In the genomic region with DNA sequence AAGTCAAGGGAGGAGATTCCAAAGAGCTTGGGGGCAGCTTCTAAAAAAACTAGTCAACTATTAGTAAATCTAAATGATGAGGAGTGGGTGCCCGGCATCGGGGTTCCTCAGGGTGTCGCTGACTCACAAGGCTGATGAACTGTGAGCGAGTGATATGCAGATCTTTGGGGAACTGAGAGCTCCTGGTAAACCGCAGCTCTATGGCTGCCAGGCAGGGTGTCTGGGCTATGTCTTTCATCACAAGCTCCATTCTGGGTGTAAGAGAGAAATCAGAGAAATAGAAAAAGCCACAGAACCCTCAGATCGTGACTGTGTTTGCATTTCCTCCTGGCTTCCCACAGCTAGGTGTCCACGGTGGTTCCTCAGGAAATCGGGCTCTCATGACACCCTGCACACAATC, we compare ENCODE assay signal across 12 mouse cellular contexts. TPM values are rescaled to one million over a fixed set of nuclear protein-coding genes. Genes with fewer than 3 reads are reported as not detected.
DNase-seq lines count a peak whose midpoint lies in the region; ATAC-seq lines count a peak whose summit lies in the region.
"Had no signal": no experiment of that assay in that cellular context is flagged by ENCODE, and none has a peak within 500 bp of the region (broad histone marks: within the 10 kb centered on the region; RNA-seq: fewer than 3 reads in every experiment).

No protein-coding gene starts in this region.

- no peak overlapping the region for H3K4me3 ChIP-seq in heart, embryonic 12.5 days
- H3K4me3 ChIP-seq: embryonic facial prominence, embryonic 15.5 days had no signal

- 7% methylated on average over 8 of the region's 8 CpGs for WGBS in heart, embryonic 12.5 days

- no peak for ATAC-seq in heart, embryonic 12.5 days (ENCODE audit: insufficient number of reproducible peaks, low FRiP score)
- ATAC-seq in megakaryocyte-erythroid progenitor cell, adult 5-6 weeks (replicated peaks; ENCODE audit: low FRiP score, low TSS enrichment, poor library complexity, severe bottlenecking), result 0 out of 2 replicates have a peak, but pooled peaks have one; percentile 46

- intact Hi-C loops in left cerebral cortex, postnatal 10 days (cut with DNase I), result no loop called here

- H3K36me3 ChIP-seq in heart, embryonic 12.5 days, result no peaks in the 10 kb centered on the region
- H3K36me3 ChIP-seq: embryonic facial prominence, embryonic 15.5 days had no signal

- H3K9me3 ChIP-seq in heart, embryonic 12.5 days (replicated peaks), result no peaks in the 10 kb centered on the region
- H3K9me3 ChIP-seq: embryonic facial prominence, embryonic 15.5 days had no signal

- peaks cover 20% of the 10 kb centered on the region for H3K4me1 ChIP-seq in heart, embryonic 12.5 days (replicated peaks)

- no peak overlapping the region for H3K27ac ChIP-seq in heart, embryonic 12.5 days (ENCODE audit: poor library complexity, severe bottlenecking)
- H3K27ac ChIP-seq: embryonic facial prominence, embryonic 15.5 days had no signal

- no peak overlapping the region for H3K9ac ChIP-seq in heart, embryonic 12.5 days
- H3K9ac ChIP-seq: embryonic facial prominence, embryonic 15.5 days had no signal

- H3K4me2 ChIP-seq in heart, embryonic 12.5 days, result peak overlapping the region; percentile 8; the same call in 1 of the 2 replicates
- H3K4me2 ChIP-seq: embryonic facial prominence, embryonic 15.5 days had no signal

- H3K27me3 ChIP-seq in heart, embryonic 12.5 days (replicated peaks), result peaks cover 24% of the 10 kb centered on the region; the same call in 1 of the 2 replicates
- H3K27me3 ChIP-seq: embryonic facial prominence, embryonic 15.5 days had no signal

- peak; percentile 30 for DNase-seq in lung, adult 18-20 months
- DNase-seq in lung, postnatal 14 days, result no peak
- peak; percentile 24 to 37 for DNase-seq in thymus, postnatal 36 days
- no peak for DNase-seq in left cerebral cortex, postnatal 10 days (ENCODE audit: extremely low spot score in 1 of 2, low spot score in 2 of 2)
- DNase-seq in testis, postnatal 14 days (ENCODE audit: low spot score), result no peak
- DNase-seq in adrenal gland, postnatal 4 days (ENCODE audit: low spot score in 2 of 2), result no peak
- DNase-seq: adrenal gland, postnatal 10 days; cerebellum, postnatal 10 days had no signal

RNA-seq across cellular contexts. Expression of a gene that starts 20.8 kb away (rescaled TPM):
- polyA plus RNA-seq in heart, embryonic 12.5 days (2016; fragmentation: Nextera tagmentation; extraction: Ambion mirVana), result not detected in 2 replicates
- total RNA-seq in megakaryocyte-erythroid progenitor cell, adult 5-6 weeks (2014; fragmentation: Nextera tagmentation), result not detected in 2 replicates
- total RNA-seq in megakaryocyte-erythroid progenitor cell, adult 5-6 weeks (2017), result not detected in 2 replicates
- not detected for total RNA-seq in left cerebral cortex, postnatal 10 days (2021)
- under 1 TPM; 0.48 to 0.62 TPM for total RNA-seq in adrenal gland, postnatal 4 days (2021)
- polyA plus RNA-seq: limb, embryonic 11.5 days had no signal

Comparison
In these comparisons a context has a peak if more than half of its experiments do, and no peak if none do; other contexts are left out.
1. DNase-seq: peak in lung, adult 18-20 months (2 of 2) and thymus, postnatal 36 days (2 of 2); none in lung, postnatal 14 days (single experiment), left cerebral cortex, postnatal 10 days (0 of 2), testis, postnatal 14 days (single experiment) and adrenal gland, postnatal 4 days (0 of 2).